Mouse (Mus musculus): ENCODE measurements around the gene Gsdmc4. TPM values are rescaled to one million over a fixed set of nuclear protein-coding genes. Genes with fewer than 3 reads are reported as not detected.
"Not testable (repeated sequence)": the region's sequence is repeated elsewhere in the genome, so short reads cannot be mapped to it uniquely, and the experiment has no call there.

Gsdmc4 gene
- not detected in 2 replicates for polyA plus RNA-seq (2012; ENCODE audit: insufficient read depth, insufficient read length, low replicate concordance, missing spikeins)

- not testable (repeated sequence) for H3K4me3 ChIP-seq (ENCODE audit: insufficient read depth, low read depth, low read length); H3K27ac ChIP-seq (ENCODE audit: insufficient read depth, low read depth, low read length); H3K4me1 ChIP-seq (ENCODE audit: control insufficient read depth, insufficient read depth, low read length)
- WGBS: 94% methylated on average over 2 of the region's 2 CpGs
Measured at GRCm38 (mm10) chr15:63912197-63912596, at the start of gene Gsdmc4. TSS of gene Gsdmc4 (minus strand) at chr15:63912297.

- 96% methylated on average over 2 of the region's 2 CpGs for WGBS
- TF ChIP-seq POLR2A (IDR thresholded peaks at IDR 0.05; ENCODE audit: insufficient read depth, low read depth, low read length) (no peak), CTCF (IDR thresholded peaks at IDR 0.05; ENCODE audit: insufficient read depth, low read depth, low read length) (no peak)
- Histone ChIP-seq H3K4me3 (ENCODE audit: insufficient read depth, low read depth, low read length) (no peak overlapping the region), H3K4me1 (ENCODE audit: control insufficient read depth, insufficient read depth, low read length) (no peaks in the 10 kb centered on the region), H3K27ac (ENCODE audit: insufficient read depth, low read depth, low read length) (no peak overlapping the region)
Measured at GRCm38 (mm10) chr15:63960542-63960941, 48.4 kb upstream of the Gsdmc4 start.

GRCm38 (mm10) chr15:63957553-63957952 lies 45.5 kb upstream of the Gsdmc4 start:
- H3K4me1 ChIP-seq (ENCODE audit: control insufficient read depth, insufficient read depth, low read length): no peaks in the 10 kb centered on the region
- TF ChIP-seq POLR2A (IDR thresholded peaks at IDR 0.05; ENCODE audit: insufficient read depth, low read depth, low read length) (no peak), CTCF (IDR thresholded peaks at IDR 0.05; ENCODE audit: insufficient read depth, low read depth, low read length) (no peak)
- no peak overlapping the region for H3K27ac ChIP-seq (ENCODE audit: insufficient read depth, low read depth, low read length)
- no peak overlapping the region for H3K4me3 ChIP-seq (ENCODE audit: insufficient read depth, low read depth, low read length)

DNA sequence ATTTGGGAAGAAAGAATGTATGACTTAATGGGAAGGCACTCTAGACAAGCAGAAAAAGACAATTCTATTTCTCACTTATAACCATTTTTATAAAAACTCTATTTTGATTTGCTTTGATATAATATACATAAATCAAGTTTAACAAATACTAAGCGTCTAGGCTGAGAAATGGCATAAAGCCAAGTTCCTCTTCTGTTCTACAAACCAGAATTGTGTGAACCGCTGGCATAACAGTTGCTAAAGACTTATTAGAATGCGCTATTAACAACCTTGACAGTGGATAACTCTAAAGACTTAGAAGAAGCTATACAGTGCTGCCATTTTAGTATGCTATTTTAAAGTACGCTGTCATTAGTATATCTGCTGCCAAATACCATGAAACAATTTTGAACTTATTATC lies 41.2 kb upstream of the Gsdmc4 start:
- WGBS: 64% methylated on average over 4 of the region's 4 CpGs
- TF ChIP-seq CTCF (IDR thresholded peaks at IDR 0.05; ENCODE audit: insufficient read depth, low read depth, low read length) (no peak), POLR2A (IDR thresholded peaks at IDR 0.05; ENCODE audit: insufficient read depth, low read depth, low read length) (no peak)

GRCm38 (mm10) chr15:63941221-63941620 lies 29.1 kb upstream of the Gsdmc4 start:
- Histone ChIP-seq H3K4me3 (ENCODE audit: insufficient read depth, low read depth, low read length) (no peak overlapping the region), H3K27ac (ENCODE audit: insufficient read depth, low read depth, low read length) (no peak overlapping the region), H3K4me1 (ENCODE audit: control insufficient read depth, insufficient read depth, low read length) (no peaks in the 10 kb centered on the region)
- TF ChIP-seq POLR2A (IDR thresholded peaks at IDR 0.05; ENCODE audit: insufficient read depth, low read depth, low read length) (no peak), CTCF (IDR thresholded peaks at IDR 0.05; ENCODE audit: insufficient read depth, low read depth, low read length) (no peak)
- WGBS: 91% methylated on average over 1 of the region's 1 CpGs

More for the DNA sequence above, 41.2 kb upstream of the Gsdmc4 start:
- Histone ChIP-seq H3K4me1 (ENCODE audit: control insufficient read depth, insufficient read depth, low read length) (no peaks in the 10 kb centered on the region), H3K27ac (ENCODE audit: insufficient read depth, low read depth, low read length) (no peak overlapping the region), H3K4me3 (ENCODE audit: insufficient read depth, low read depth, low read length) (no peak overlapping the region)

- Histone ChIP-seq H3K27ac (ENCODE audit: insufficient read depth, low read depth, low read length) (no peak overlapping the region), H3K4me1 (ENCODE audit: control insufficient read depth, insufficient read depth, low read length) (no peaks in the 10 kb centered on the region), H3K4me3 (ENCODE audit: insufficient read depth, low read depth, low read length) (no peak overlapping the region)
- no peak for TF ChIP-seq POLR2A (IDR thresholded peaks at IDR 0.05; ENCODE audit: insufficient read depth, low read depth, low read length)
- no peak for TF ChIP-seq CTCF (IDR thresholded peaks at IDR 0.05; ENCODE audit: insufficient read depth, low read depth, low read length)
- 96% methylated on average over 1 of the region's 1 CpGs for WGBS
Measured at GRCm38 (mm10) chr15:63932656-63933055, 20.6 kb upstream of the Gsdmc4 start.

DNA sequence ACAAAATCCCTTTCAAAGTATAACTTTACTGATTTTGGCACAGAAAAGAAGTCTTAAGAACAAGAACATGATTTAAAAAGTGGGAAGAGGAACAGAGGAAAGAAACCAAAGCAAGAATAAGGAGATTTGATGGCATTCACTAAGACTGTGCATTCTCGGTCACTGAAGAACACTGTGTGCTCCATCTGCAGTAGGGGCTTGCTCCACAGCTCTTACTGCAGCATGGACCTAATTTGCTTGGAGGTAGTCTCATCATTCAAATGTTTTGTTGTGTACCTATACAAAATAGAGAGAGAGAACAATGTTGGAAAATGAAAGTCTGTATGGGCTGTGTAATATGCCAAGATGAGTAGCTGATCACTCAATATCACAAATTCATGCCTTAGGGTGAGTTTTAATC lies 19.3 kb upstream of the Gsdmc4 start:
- Histone ChIP-seq H3K27ac (ENCODE audit: insufficient read depth, low read depth, low read length) (no peak overlapping the region), H3K4me3 (ENCODE audit: insufficient read depth, low read depth, low read length) (no peak overlapping the region), H3K4me1 (ENCODE audit: control insufficient read depth, insufficient read depth, low read length) (no peaks in the 10 kb centered on the region)
- 81% methylated on average over 1 of the region's 1 CpGs for WGBS
- no peak for TF ChIP-seq CTCF (IDR thresholded peaks at IDR 0.05; ENCODE audit: insufficient read depth, low read depth, low read length)
- no peak for TF ChIP-seq POLR2A (IDR thresholded peaks at IDR 0.05; ENCODE audit: insufficient read depth, low read depth, low read length)

- no peak overlapping the region for H3K27ac ChIP-seq (ENCODE audit: insufficient read depth, low read depth, low read length)
- no peaks in the 10 kb centered on the region for H3K4me1 ChIP-seq (ENCODE audit: control insufficient read depth, insufficient read depth, low read length)
- TF ChIP-seq POLR2A (IDR thresholded peaks at IDR 0.05; ENCODE audit: insufficient read depth, low read depth, low read length) (no peak), CTCF (IDR thresholded peaks at IDR 0.05; ENCODE audit: insufficient read depth, low read depth, low read length) (no peak)
- no peak overlapping the region for H3K4me3 ChIP-seq (ENCODE audit: insufficient read depth, low read depth, low read length)
- WGBS: 92% methylated on average over 18 of the region's 18 CpGs
Measured at GRCm38 (mm10) chr15:63930107-63931041, 18.3 kb upstream of the Gsdmc4 start.

DNA sequence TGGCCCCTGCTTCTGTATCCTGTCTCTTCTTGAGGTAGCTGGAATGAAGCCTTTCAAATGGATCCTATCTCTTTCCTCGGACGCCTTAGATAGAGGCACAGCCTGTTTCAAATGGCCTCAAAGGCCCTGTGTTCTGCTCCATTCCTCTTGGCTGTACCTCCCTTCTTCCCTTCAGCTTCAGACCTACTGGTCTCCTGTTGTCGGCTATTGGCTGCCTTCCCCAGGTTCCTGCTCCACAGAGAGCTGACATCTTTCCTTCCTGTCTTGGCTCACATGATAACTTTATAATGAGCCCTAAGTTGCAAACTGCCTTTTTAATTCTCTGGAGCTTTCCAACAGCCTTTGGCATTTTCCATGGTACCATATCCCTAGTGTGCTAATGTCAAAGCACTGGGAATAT lies 14.1 kb upstream of the Gsdmc4 start:
- TF ChIP-seq POLR2A (IDR thresholded peaks at IDR 0.05; ENCODE audit: insufficient read depth, low read depth, low read length): no peak
- TF ChIP-seq CTCF (IDR thresholded peaks at IDR 0.05; ENCODE audit: insufficient read depth, low read depth, low read length): no peak
- H3K4me3 ChIP-seq (ENCODE audit: insufficient read depth, low read depth, low read length): no peak overlapping the region
- no peaks in the 10 kb centered on the region for H3K4me1 ChIP-seq (ENCODE audit: control insufficient read depth, insufficient read depth, low read length)
- 64% methylated on average over 3 of the region's 3 CpGs for WGBS
- no peak overlapping the region for H3K27ac ChIP-seq (ENCODE audit: insufficient read depth, low read depth, low read length)

Data from olfactory bulb, adult 2 months (tissue).